Mouse (Mus musculus): ENCODE measurements at regions not wholly inside any gene's neighbourhood (a gene's known extent, or its start where the extent isn't known, plus 50 kb on each side); places are given as distances from the start of the nearest gene placed in this dataset.

GRCm38 (mm10) chr1:76450539-76451214 is 904.6 kb downstream of the Slc4a3 start:
- WGBS, result 41% methylated on average over 10 of the region's 10 CpGs
- H3K4me2 ChIP-seq (ENCODE audit: low read depth, low read length), result no peak overlapping the region
- no peaks in the 10 kb centered on the region for H3K27me3 ChIP-seq (ENCODE audit: control insufficient read depth, insufficient read depth, low read depth, low read length)
- H3K9ac ChIP-seq (ENCODE audit: low read length), result no peak overlapping the region
- H3K27ac ChIP-seq (ENCODE audit: low read length), result no peak overlapping the region
- no peaks in the 10 kb centered on the region for H3K9me3 ChIP-seq (ENCODE audit: control insufficient read depth, low read length)
- H3K36me3 ChIP-seq (ENCODE audit: control insufficient read depth, insufficient read depth, low read length), result no peaks in the 10 kb centered on the region
- no peak for ATAC-seq (ENCODE audit: low read depth)
- no peak overlapping the region for H3K4me3 ChIP-seq (ENCODE audit: low read length)
- no peaks in the 10 kb centered on the region for H3K4me1 ChIP-seq (replicated peaks; ENCODE audit: control insufficient read depth, insufficient read depth, low read length)

GRCm38 (mm10) chr1:76453160-76453710 is 907.2 kb downstream of the Slc4a3 start:
- H3K27me3 ChIP-seq (ENCODE audit: control insufficient read depth, insufficient read depth, low read depth, low read length), result no peaks in the 10 kb centered on the region
- no peak overlapping the region for H3K4me2 ChIP-seq (ENCODE audit: low read depth, low read length)
- H3K4me3 ChIP-seq (ENCODE audit: low read length), result no peak overlapping the region
- H3K36me3 ChIP-seq (ENCODE audit: control insufficient read depth, insufficient read depth, low read length), result no peaks in the 10 kb centered on the region
- H3K9me3 ChIP-seq (ENCODE audit: control insufficient read depth, low read length), result no peaks in the 10 kb centered on the region
- 81% methylated on average over 7 of the region's 7 CpGs for WGBS
- H3K9ac ChIP-seq (ENCODE audit: low read length), result no peak overlapping the region
- no peak overlapping the region for H3K27ac ChIP-seq (ENCODE audit: low read length)
- ATAC-seq (ENCODE audit: low read depth), result no peak
- H3K4me1 ChIP-seq (replicated peaks; ENCODE audit: control insufficient read depth, insufficient read depth, low read length), result no peaks in the 10 kb centered on the region

GRCm38 (mm10) chr1:76466562-76466961 is 920.5 kb downstream of the Slc4a3 start:
- Histone ChIP-seq H3K27ac (ENCODE audit: low read length) (no peak overlapping the region), H3K36me3 (ENCODE audit: control insufficient read depth, insufficient read depth, low read length) (no peaks in the 10 kb centered on the region), H3K4me2 (ENCODE audit: low read depth, low read length) (no peak overlapping the region), H3K9ac (ENCODE audit: low read length) (no peak overlapping the region), H3K27me3 (ENCODE audit: control insufficient read depth, insufficient read depth, low read depth, low read length) (no peaks in the 10 kb centered on the region), H3K9me3 (ENCODE audit: control insufficient read depth, low read length) (no peaks in the 10 kb centered on the region), H3K4me3 (ENCODE audit: low read length) (no peak overlapping the region), H3K4me1 (replicated peaks; ENCODE audit: control insufficient read depth, insufficient read depth, low read length) (no peaks in the 10 kb centered on the region)
- WGBS, result 73% methylated on average over 2 of the region's 2 CpGs
- ATAC-seq (ENCODE audit: low read depth), result no peak

- H3K4me3 ChIP-seq (ENCODE audit: low read length), result no peak overlapping the region
- H3K27me3 ChIP-seq (ENCODE audit: control insufficient read depth, insufficient read depth, low read depth, low read length), result no peaks in the 10 kb centered on the region
- H3K36me3 ChIP-seq (ENCODE audit: control insufficient read depth, insufficient read depth, low read length), result no peaks in the 10 kb centered on the region
- no peak overlapping the region for H3K27ac ChIP-seq (ENCODE audit: low read length)
- H3K9me3 ChIP-seq (ENCODE audit: control insufficient read depth, low read length), result no peaks in the 10 kb centered on the region
- 83% methylated on average over 4 of the region's 4 CpGs for WGBS
- no peak for ATAC-seq (ENCODE audit: low read depth)
- no peak overlapping the region for H3K4me2 ChIP-seq (ENCODE audit: low read depth, low read length)
- no peak overlapping the region for H3K9ac ChIP-seq (ENCODE audit: low read length)
- no peaks in the 10 kb centered on the region for H3K4me1 ChIP-seq (replicated peaks; ENCODE audit: control insufficient read depth, insufficient read depth, low read length)
These were observed 938.1 kb downstream of the Slc4a3 start for GRCm38 (mm10) chr1:76484193-76484592.

- Histone ChIP-seq H3K4me3 (ENCODE audit: low read length) (no peak overlapping the region), H3K4me2 (ENCODE audit: low read depth, low read length) (no peak overlapping the region), H3K27ac (ENCODE audit: low read length) (no peak overlapping the region), H3K4me1 (replicated peaks; ENCODE audit: control insufficient read depth, insufficient read depth, low read length) (peaks cover 5% of the 10 kb centered on the region; the same call in 1 of the 2 replicates), H3K36me3 (ENCODE audit: control insufficient read depth, insufficient read depth, low read length) (no peaks in the 10 kb centered on the region), H3K9ac (ENCODE audit: low read length) (no peak overlapping the region), H3K9me3 (ENCODE audit: control insufficient read depth, low read length) (no peaks in the 10 kb centered on the region), H3K27me3 (ENCODE audit: control insufficient read depth, insufficient read depth, low read depth, low read length) (no peaks in the 10 kb centered on the region)
- WGBS, result 86% methylated on average over 4 of the region's 4 CpGs
- no peak for ATAC-seq (ENCODE audit: low read depth)
These were observed 941.4 kb downstream of the Slc4a3 start for GRCm38 (mm10) chr1:76487481-76487880.

- Histone ChIP-seq H3K4me3 (ENCODE audit: low read length) (no peak overlapping the region), H3K4me2 (ENCODE audit: low read depth, low read length) (no peak overlapping the region), H3K36me3 (ENCODE audit: control insufficient read depth, insufficient read depth, low read length) (no peaks in the 10 kb centered on the region), H3K9ac (ENCODE audit: low read length) (no peak overlapping the region), H3K27ac (ENCODE audit: low read length) (no peak overlapping the region), H3K9me3 (ENCODE audit: control insufficient read depth, low read length) (no peaks in the 10 kb centered on the region), H3K4me1 (replicated peaks; ENCODE audit: control insufficient read depth, insufficient read depth, low read length) (peaks cover 5% of the 10 kb centered on the region; the same call in 1 of the 2 replicates), H3K27me3 (ENCODE audit: control insufficient read depth, insufficient read depth, low read depth, low read length) (no peaks in the 10 kb centered on the region)
- no peak for ATAC-seq (ENCODE audit: low read depth)
- 41% methylated on average over 12 of the region's 12 CpGs for WGBS
These were observed 943.8 kb downstream of the Slc4a3 start for GRCm38 (mm10) chr1:76489681-76490492.

GRCm38 (mm10) chr1:76490719-76491118 is 944.7 kb downstream of the Slc4a3 start:
- Histone ChIP-seq H3K4me2 (ENCODE audit: low read depth, low read length) (0 out of 2 replicates have a peak overlapping the region, but pooled peaks have one; percentile 3), H3K27me3 (ENCODE audit: control insufficient read depth, insufficient read depth, low read depth, low read length) (no peaks in the 10 kb centered on the region), H3K9ac (ENCODE audit: low read length) (no peak overlapping the region), H3K4me3 (ENCODE audit: low read length) (no peak overlapping the region), H3K4me1 (replicated peaks; ENCODE audit: control insufficient read depth, insufficient read depth, low read length) (peaks cover 5% of the 10 kb centered on the region; the same call in 1 of the 2 replicates), H3K36me3 (ENCODE audit: control insufficient read depth, insufficient read depth, low read length) (no peaks in the 10 kb centered on the region), H3K27ac (ENCODE audit: low read length) (no peak overlapping the region), H3K9me3 (ENCODE audit: control insufficient read depth, low read length) (no peaks in the 10 kb centered on the region)
- WGBS, result 42% methylated on average over 7 of the region's 7 CpGs
- ATAC-seq (ENCODE audit: low read depth), result no peak

GRCm38 (mm10) chr1:76491187-76491586 is 945.1 kb downstream of the Slc4a3 start:
- H3K4me2 ChIP-seq (ENCODE audit: low read depth, low read length), result 0 out of 2 replicates have a peak overlapping the region, but pooled peaks have one; percentile 3
- 40% methylated on average over 4 of the region's 4 CpGs for WGBS
- H3K36me3 ChIP-seq (ENCODE audit: control insufficient read depth, insufficient read depth, low read length), result no peaks in the 10 kb centered on the region
- H3K27ac ChIP-seq (ENCODE audit: low read length), result no peak overlapping the region
- no peaks in the 10 kb centered on the region for H3K27me3 ChIP-seq (ENCODE audit: control insufficient read depth, insufficient read depth, low read depth, low read length)
- no peak overlapping the region for H3K4me3 ChIP-seq (ENCODE audit: low read length)
- peaks cover 5% of the 10 kb centered on the region; the same call in 1 of the 2 replicates for H3K4me1 ChIP-seq (replicated peaks; ENCODE audit: control insufficient read depth, insufficient read depth, low read length)
- no peaks in the 10 kb centered on the region for H3K9me3 ChIP-seq (ENCODE audit: control insufficient read depth, low read length)
- no peak for ATAC-seq (ENCODE audit: low read depth)
- H3K9ac ChIP-seq (ENCODE audit: low read length), result no peak overlapping the region

- Histone ChIP-seq H3K4me3 (ENCODE audit: low read length) (no peak overlapping the region), H3K36me3 (ENCODE audit: control insufficient read depth, insufficient read depth, low read length) (no peaks in the 10 kb centered on the region), H3K9ac (ENCODE audit: low read length) (no peak overlapping the region), H3K4me2 (ENCODE audit: low read depth, low read length) (no peak overlapping the region), H3K4me1 (replicated peaks; ENCODE audit: control insufficient read depth, insufficient read depth, low read length) (no peaks in the 10 kb centered on the region), H3K27ac (ENCODE audit: low read length) (no peak overlapping the region), H3K9me3 (ENCODE audit: control insufficient read depth, low read length) (no peaks in the 10 kb centered on the region), H3K27me3 (ENCODE audit: control insufficient read depth, insufficient read depth, low read depth, low read length) (no peaks in the 10 kb centered on the region)
- ATAC-seq (ENCODE audit: low read depth), result no peak
These were observed 959.1 kb downstream of the Slc4a3 start for GRCm38 (mm10) chr1:76505150-76505549.

Measured in lung, embryonic 16.5 days (tissue).